Mouse (Mus musculus) E14TG2a.4 (cell line): ENCODE measurements at regions not wholly inside any gene's neighbourhood (a gene's known extent, or its start where the extent isn't known, plus 50 kb on each side); places are given as distances from the start of the nearest gene placed in this dataset.

Source experiments
- CTCF ChIP-seq: conservative IDR thresholded peaks from 2 replicates; pipeline ENCODE4 v1.5.1; 2014; ENCODE audit warnings: low read length
- NANOG ChIP-seq: IDR thresholded peaks from 2 replicates; pipeline ENCODE4 v1.6.1; 2014; ENCODE audit warnings: borderline replicate concordance, low read length, mixed read lengths

- TF ChIP-seq CTCF = no peak
- no peak for TF ChIP-seq NANOG
Measured at GRCm38 (mm10) chr17:88383447-88383846, 57.1 kb upstream of the Foxn2 start.
